Mouse (Mus musculus): ENCODE measurements around the gene Mpdz.

Mpdz gene

DNA sequence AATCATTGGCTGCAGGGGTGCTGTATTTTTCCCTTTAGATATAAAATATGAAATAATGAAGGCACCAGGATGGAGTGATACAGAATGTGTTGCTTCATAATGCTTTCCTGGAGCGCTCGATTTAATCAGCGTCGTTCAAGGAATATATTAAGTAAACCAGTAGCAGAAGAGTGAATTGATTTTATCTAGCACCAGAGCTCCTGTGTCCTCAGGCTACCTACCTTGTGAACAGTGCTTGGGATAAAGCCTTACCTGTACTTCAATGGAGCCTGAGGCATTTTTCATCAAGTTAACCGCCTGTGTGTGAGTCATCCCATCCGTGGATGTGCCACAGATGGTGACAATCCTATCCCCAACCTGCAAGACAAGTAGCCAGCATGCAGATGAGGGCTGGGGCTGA, 159.5 kb downstream of the Mpdz start:
- DNase-seq (ENCODE audit: low read depth, low spot score): no peak

DNA sequence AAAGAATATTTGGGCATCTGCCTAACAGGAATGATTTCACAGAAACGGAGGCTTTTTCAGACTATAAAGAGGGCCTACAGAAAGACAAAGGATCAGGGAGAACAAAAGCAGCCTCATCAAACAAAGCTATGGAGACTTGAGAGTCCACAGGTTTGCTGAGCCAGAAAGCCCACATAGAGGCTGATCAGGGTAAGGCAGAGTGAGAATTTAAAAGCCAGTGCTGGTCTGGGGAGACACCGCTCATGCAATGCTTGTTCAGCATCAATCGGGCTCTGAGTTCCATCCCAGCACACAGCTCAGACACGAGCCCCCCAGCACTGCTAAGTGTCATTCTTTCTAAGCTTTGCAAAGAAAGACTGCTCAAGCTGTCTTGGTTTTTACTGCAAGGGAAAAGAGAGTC, 162.5 kb downstream of the Mpdz start:
- DNase-seq (ENCODE audit: low read depth, low spot score): no peak

DNA sequence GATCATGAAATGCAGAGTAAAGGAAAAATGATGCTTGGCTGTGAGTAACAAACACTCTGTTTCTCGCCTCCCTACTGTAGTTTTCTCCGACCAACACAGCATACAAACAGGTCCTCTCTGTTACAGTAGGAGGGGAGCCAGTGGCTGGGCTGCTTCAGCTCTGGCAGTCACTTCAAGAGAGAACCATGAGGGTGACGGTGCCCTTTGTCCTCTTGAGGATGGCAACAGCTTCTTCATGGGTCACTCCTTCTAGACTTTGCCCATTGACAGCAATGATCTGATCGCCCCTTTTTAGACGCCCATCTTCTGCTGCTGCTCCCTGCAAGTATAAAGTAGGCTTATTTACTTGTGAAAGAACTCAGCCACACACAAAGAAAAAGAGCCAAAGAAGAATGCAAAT, 163.2 kb downstream of the Mpdz start:
- DNase-seq (ENCODE audit: low read depth, low spot score): no peak

DNA sequence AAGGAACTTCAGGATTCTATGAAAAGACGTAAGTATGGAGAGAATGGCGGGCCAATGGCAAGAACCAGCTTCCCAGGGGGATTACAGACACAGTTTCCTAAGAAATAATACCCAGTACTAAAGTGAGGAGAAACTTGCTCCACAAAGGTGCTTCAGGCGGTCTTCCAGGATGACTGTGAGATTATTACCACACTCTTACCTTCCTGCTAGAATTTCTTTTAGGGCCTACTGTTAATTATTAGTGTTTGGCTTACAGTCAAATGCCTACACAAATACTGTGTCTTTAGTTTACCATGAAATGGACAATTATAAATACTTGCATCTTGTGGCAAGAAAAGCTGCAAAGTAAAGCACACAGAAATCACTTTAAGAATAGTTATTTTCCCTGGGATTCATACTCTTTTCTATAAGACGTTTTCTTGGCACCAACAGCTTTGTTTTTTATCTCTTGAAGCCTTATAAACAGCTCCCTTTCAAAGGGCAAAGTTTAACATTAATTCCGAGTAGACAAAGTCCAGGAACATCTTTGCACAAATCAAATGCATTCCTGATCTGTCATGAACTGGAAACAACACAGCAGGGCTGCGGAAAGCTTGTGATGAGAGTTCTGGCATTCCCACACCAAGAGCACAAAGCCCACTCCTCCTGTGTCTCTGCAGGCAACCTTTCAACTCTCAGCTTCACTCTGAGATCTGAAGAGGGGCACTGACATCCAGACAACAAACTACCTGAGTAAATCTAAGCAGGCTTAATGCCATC, 166.5 kb downstream of the Mpdz start:
- no peak for DNase-seq (ENCODE audit: low read depth, low spot score)

DNA sequence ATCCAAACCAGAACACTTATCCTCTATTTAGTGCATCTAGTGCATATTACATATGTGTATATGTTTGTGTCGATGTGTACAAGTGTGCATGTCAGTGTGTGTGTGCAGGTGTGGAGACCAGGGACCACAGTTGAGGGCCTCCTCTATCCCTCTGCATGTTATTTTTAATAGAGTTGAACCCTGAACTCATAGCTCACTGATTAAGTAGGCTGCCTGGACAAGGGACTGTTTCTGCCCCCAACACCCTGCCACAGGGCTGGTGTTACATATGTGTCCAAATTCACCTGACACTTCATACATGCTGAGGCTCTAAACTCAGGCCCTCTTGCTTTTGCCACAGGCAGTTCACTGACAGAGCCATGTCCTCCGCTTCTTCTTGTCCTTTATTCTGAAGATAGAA, 169.5 kb downstream of the Mpdz start:
- no peak for DNase-seq (ENCODE audit: low read depth, low spot score)

DNA sequence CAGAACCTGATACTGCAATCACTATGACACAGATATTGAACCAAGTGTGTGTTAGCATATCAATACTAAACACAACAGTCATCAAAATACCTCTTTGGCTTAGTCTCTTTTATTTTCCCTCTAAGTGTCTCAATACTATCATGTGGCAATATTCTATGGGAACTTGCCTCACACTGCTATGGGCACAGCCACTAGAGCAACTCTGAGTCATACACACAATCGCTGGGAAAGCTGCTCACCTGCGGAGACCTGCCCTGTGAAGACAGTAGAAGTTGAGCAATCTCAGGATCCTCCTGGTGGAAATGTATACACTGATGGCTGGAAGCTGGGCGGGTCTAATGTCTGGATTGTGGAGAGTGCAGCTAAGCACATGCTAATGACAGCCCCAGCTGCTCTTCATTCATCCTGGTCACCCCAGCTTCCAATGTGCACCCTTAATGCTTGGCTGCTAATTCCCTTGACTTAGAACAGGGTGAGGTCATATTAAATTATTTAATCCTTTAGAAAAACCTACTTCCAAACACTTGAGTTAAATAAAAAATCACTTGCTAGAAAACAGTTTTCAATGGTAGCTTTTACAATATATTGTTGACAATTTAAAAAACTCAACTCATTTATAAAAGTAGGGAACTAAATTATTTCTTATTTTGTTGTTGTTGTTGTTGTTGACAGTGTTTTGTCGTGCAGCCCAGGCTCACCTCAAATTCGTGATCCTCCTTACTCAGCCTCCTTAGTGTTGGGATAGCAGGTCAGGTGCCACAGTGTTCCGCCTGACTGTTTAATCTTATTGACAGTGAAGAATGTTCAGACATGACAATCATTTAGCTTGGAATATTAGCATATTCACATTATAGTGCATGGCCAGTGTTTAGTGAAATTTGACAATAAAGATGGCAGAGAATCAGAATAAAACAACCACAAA, 189.5 kb downstream of the Mpdz start:
- DNase-seq (ENCODE audit: low read depth, low spot score): no peak

DNA sequence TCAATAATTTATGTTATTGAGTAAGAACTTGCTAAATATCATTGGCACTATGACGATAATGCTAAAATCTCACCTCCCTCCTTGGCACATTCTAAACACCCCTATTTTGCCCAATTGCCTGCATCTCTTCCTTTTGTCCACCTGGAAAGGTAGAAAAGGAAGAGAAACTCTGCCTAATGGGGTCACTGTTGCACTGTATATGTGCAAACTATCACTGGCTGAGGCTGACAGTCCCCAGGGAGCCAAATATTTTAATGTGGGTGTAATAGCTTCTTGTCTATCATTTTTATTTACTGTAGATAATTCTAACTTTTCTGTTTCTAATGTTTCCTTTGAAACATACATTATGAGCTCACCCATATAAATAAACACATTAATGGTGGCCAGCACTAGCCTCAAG, 190.3 kb downstream of the Mpdz start:
- DNase-seq (ENCODE audit: low read depth, low spot score): no peak

DNA sequence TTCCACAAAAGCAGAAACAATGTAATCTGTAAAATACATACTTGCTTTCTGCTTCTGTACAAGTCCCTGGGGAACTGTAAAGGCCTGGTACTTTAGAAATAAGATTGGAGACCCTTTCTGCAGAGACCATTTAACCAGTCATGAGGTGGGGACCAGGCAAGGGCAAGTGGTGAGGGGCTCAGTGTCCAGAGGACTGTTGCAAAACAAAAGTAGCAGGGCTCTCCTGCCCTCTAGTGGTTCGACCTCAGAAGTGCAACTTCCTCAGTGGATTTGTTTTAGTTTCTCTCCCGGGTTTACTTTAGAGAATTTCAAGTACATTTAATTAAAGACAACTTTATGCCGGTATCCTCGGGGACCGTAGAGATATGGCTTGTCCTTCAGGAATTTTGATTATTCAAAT, 190.7 kb downstream of the Mpdz start:
- DNase-seq (ENCODE audit: low read depth, low spot score): no peak

DNA sequence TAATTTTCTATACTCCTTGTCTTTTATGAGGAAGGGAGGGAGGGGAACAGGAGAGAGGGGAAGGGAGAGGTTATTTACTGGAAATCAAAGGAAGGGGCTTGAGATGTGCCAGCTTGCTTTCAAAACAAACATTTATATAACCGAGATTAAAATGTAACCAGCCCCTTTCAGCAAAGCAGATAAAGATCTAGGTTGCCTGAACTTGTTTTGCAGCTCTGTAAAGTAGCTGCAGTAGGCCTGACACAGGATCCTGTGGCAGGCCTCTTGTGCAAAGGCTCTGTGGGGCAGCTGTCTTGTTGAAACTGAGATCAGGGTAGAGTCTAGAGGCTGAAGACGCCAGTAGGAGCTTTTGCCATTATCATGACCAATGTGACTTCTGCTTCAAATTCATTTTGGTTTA, 193.4 kb downstream of the Mpdz start:
- no peak for DNase-seq (ENCODE audit: low read depth, low spot score)

DNA sequence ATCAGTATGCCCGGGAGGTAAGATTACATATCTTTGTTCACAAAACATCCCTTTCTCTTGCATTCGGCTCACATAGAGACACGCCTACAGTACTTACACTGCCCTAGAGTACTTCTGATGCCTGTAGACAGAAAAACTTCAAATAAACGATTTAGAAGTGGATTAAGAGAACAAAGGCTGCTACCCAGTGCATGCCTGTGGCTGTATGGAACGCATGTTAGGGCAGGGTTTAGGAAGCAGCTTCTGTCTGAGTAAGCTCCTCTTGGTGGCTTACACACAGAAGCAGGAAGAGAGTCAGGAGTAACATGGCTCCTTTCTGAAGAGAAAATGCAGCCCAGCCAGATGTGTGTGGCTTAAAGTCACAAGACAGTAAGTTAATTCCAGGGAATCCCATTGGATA, 206.4 kb downstream of the Mpdz start:
- DNase-seq (ENCODE audit: low read depth, low spot score): no peak
